Mouse (Mus musculus) midbrain, embryonic 16.5 days (tissue): ENCODE data around the gene Steap3. TPM values are rescaled to one million over a fixed set of nuclear protein-coding genes. Genes with fewer than 3 reads are reported as not detected.
A peak's percentile ranks its signal among the peaks of the same experiment; 100 is the strongest.

ENCODE experiments used
- ATAC-seq: fragments of 200-750 bp; cut with Nextera tagmentation; 2 replicates; pipeline ENCODE4 v1.8.0; 2017; ENCODE audit warnings: moderate TSS enrichment
- H3K27ac ChIP-seq: fragments of 300-500 bp; sonication (generic); 2 replicates; pipeline ENCODE4 v1.5.1; 2014; ENCODE audit warnings: mild to moderate bottlenecking, low read length, mixed read lengths
- H3K27me3 ChIP-seq: fragments of 300-500 bp; sonication (generic); 2 replicates; pipeline ENCODE4 v1.6.1; 2014; ENCODE audit warnings: low read depth, low read length, mixed read lengths; ENCODE audit not compliant: control insufficient read depth, insufficient read depth
- H3K36me3 ChIP-seq: fragments of 300-500 bp; sonication (generic); 2 replicates; pipeline ENCODE4 v1.6.1; 2014; ENCODE audit warnings: mild to moderate bottlenecking, low read length, moderate library complexity, mixed read lengths; ENCODE audit not compliant: control insufficient read depth, insufficient read depth
- H3K4me1 ChIP-seq: fragments of 300-500 bp; sonication (generic); 2 replicates; pipeline ENCODE4 v1.6.1; 2014; ENCODE audit warnings: mild to moderate bottlenecking, low read length, mixed read lengths; ENCODE audit not compliant: control insufficient read depth, insufficient read depth
- H3K4me2 ChIP-seq: fragments of 300-500 bp; sonication (generic); 2 replicates; pipeline ENCODE4 v1.6.1; 2014; ENCODE audit warnings: mild to moderate bottlenecking, low read length, mixed read lengths
- H3K4me3 ChIP-seq: fragments of 300-500 bp; sonication (generic); 2 replicates; pipeline ENCODE4 v1.5.1; 2014; ENCODE audit warnings: low read depth, mild to moderate bottlenecking, low read length, moderate library complexity, mixed read lengths
- H3K9ac ChIP-seq: fragments of 300-500 bp; sonication (generic); 2 replicates; pipeline ENCODE4 v1.6.1; 2014; ENCODE audit warnings: low read depth, low read length, mixed read lengths
- H3K9me3 ChIP-seq: fragments of 300-500 bp; sonication (generic); replicated peaks from 2 replicates; pipeline ENCODE4 v1.6.1; 2014; ENCODE audit warnings: mild to moderate bottlenecking, low read length, mixed read lengths; ENCODE audit not compliant: control insufficient read depth, poor library complexity, severe bottlenecking
- WGBS: fragments of 180-500 bp; shearing (Covaris S2); extraction: QIAGEN DNeasy Blood & Tissue Kit; methylation state at CpG from one replicate; pipeline ENCODE4 v1.1.7; 2014; 5-methylcytosine and 5-hydroxymethylcytosine counted together
- polyA plus RNA-seq: library from polyadenylated mRNA; unstranded; fragments of >200 nt; fragmentation: Nextera tagmentation; extraction: Ambion mirVana; gene quantifications from 2 replicates; pipeline ENCODE4 v1.2.1, GENCODE M21; 2015

Gene Steap3
- polyA plus RNA-seq, 1 experiment from 2014 or later = 3.7 TPM

- Histone ChIP-seq H3K9me3 (no peaks in the 10 kb centered on the region), H3K4me1 (no peaks in the 10 kb centered on the region), H3K9ac (no peak overlapping the region), H3K4me3 (no peak overlapping the region), H3K27ac (no peak overlapping the region), H3K36me3 (no peaks in the 10 kb centered on the region), H3K4me2 (no peak overlapping the region), H3K27me3 (no peaks in the 10 kb centered on the region)
- no peak for ATAC-seq
- 90% methylated on average over 4 of the region's 4 CpGs for WGBS
Measured at GRCm38 (mm10) chr1:120198942-120199341, 73.6 kb downstream of the Steap3 start.

- no peaks in the 10 kb centered on the region for H3K36me3 ChIP-seq
- no peaks in the 10 kb centered on the region for H3K9me3 ChIP-seq
- ATAC-seq = no peak
- no peaks in the 10 kb centered on the region for H3K4me1 ChIP-seq
- H3K9ac ChIP-seq = no peak overlapping the region
- no peak overlapping the region for H3K4me3 ChIP-seq
- 40% methylated on average over 3 of the region's 3 CpGs for WGBS
- no peak overlapping the region for H3K4me2 ChIP-seq
- H3K27ac ChIP-seq = no peak overlapping the region
- H3K27me3 ChIP-seq = no peaks in the 10 kb centered on the region
Measured at GRCm38 (mm10) chr1:120198151-120198550, 74.4 kb downstream of the Steap3 start.

- no peaks in the 10 kb centered on the region for H3K9me3 ChIP-seq
- no peaks in the 10 kb centered on the region for H3K4me1 ChIP-seq
- H3K27me3 ChIP-seq = no peaks in the 10 kb centered on the region
- no peak overlapping the region for H3K4me3 ChIP-seq
- peak; percentile 79 for ATAC-seq
- WGBS = 15% methylated on average over 5 of the region's 5 CpGs
- no peaks in the 10 kb centered on the region for H3K36me3 ChIP-seq
- H3K4me2 ChIP-seq = no peak overlapping the region
- H3K9ac ChIP-seq = no peak overlapping the region
- H3K27ac ChIP-seq = no peak overlapping the region
Measured at GRCm38 (mm10) chr1:120197189-120197588, 75.3 kb downstream of the Steap3 start.

DNA sequence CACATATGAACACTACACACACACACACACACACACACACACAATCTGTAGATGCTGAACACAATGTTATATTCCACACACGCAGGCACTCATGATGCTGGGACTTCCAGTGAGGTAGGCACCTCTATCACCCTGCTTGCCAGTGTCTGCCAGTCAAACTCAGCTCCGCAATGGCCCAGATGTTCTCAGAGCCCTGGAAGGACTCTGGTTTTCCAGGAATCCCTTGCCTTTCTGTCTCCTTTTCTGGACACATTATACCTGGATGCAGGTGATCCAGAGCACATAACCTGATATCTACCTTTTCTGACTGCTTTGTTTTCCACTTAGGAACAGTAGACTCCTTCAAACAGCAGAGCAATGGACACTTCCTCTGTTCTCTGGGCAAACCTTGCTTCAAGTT, 75.8 kb downstream of the Steap3 start:
- no peak overlapping the region for H3K4me3 ChIP-seq
- H3K36me3 ChIP-seq = no peaks in the 10 kb centered on the region
- H3K9ac ChIP-seq = no peak overlapping the region
- H3K27me3 ChIP-seq = no peaks in the 10 kb centered on the region
- no peak for ATAC-seq
- H3K27ac ChIP-seq = no peak overlapping the region
- 95% methylated on average over 2 of the region's 2 CpGs for WGBS
- H3K9me3 ChIP-seq = no peaks in the 10 kb centered on the region
- H3K4me1 ChIP-seq = no peaks in the 10 kb centered on the region
- H3K4me2 ChIP-seq = no peak overlapping the region

DNA sequence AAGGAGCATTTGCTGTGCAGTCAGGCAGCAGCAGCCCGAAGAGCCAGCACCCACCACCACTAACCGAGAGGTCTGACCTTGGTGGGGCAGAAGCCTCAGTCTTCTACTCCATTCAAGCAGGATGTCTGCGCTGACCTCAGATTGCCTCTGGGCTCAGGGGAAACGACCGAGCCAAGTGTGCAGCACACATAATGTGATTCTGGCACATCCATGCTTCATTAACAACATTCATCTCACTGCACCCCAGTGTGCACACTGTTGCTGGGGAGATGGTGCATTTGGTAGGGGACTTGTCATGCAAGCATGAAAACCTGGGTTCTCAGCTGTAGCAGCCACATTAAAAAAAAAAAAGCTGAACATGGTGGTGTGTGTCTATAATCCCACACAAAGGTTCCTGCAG, 76.6 kb downstream of the Steap3 start:
- no peaks in the 10 kb centered on the region for H3K36me3 ChIP-seq
- H3K4me2 ChIP-seq = no peak overlapping the region
- no peak overlapping the region for H3K9ac ChIP-seq
- H3K4me1 ChIP-seq = no peaks in the 10 kb centered on the region
- H3K4me3 ChIP-seq = no peak overlapping the region
- ATAC-seq = no peak
- no peak overlapping the region for H3K27ac ChIP-seq
- H3K9me3 ChIP-seq = no peaks in the 10 kb centered on the region
- no peaks in the 10 kb centered on the region for H3K27me3 ChIP-seq
- WGBS = 48% methylated on average over 5 of the region's 5 CpGs

GRCm38 (mm10) chr1:120193586-120193985, 78.9 kb downstream of the Steap3 start:
- 96% methylated on average over 10 of the region's 10 CpGs for WGBS

GRCm38 (mm10) chr1:120192321-120192720, 80.2 kb downstream of the Steap3 start:
- no peaks in the 10 kb centered on the region for H3K36me3 ChIP-seq
- no peak overlapping the region for H3K4me3 ChIP-seq
- no peaks in the 10 kb centered on the region for H3K9me3 ChIP-seq
- H3K27me3 ChIP-seq = no peaks in the 10 kb centered on the region
- 73% methylated on average over 6 of the region's 6 CpGs for WGBS
- no peak overlapping the region for H3K27ac ChIP-seq
- no peak for ATAC-seq
- no peak overlapping the region for H3K9ac ChIP-seq
- no peak overlapping the region for H3K4me2 ChIP-seq
- no peaks in the 10 kb centered on the region for H3K4me1 ChIP-seq

More at GRCm38 (mm10) chr1:120193586-120193985, 78.9 kb downstream of the Steap3 start:
- Histone ChIP-seq H3K4me2 (no peak overlapping the region), H3K9ac (no peak overlapping the region), H3K4me3 (no peak overlapping the region), H3K27ac (no peak overlapping the region), H3K4me1 (no peaks in the 10 kb centered on the region), H3K27me3 (no peaks in the 10 kb centered on the region), H3K36me3 (no peaks in the 10 kb centered on the region), H3K9me3 (no peaks in the 10 kb centered on the region)
- no peak for ATAC-seq

- Histone ChIP-seq H3K36me3 (no peaks in the 10 kb centered on the region), H3K4me2 (no peak overlapping the region), H3K9me3 (no peaks in the 10 kb centered on the region), H3K27ac (no peak overlapping the region), H3K4me3 (no peak overlapping the region), H3K4me1 (0 out of 2 replicates have a peak, but pooled peaks cover 4% of the 10 kb centered on the region), H3K27me3 (no peaks in the 10 kb centered on the region), H3K9ac (no peak overlapping the region)
- ATAC-seq = no peak
- 85% methylated on average over 6 of the region's 6 CpGs for WGBS
Measured at GRCm38 (mm10) chr1:120190946-120191345, 81.6 kb downstream of the Steap3 start.

DNA sequence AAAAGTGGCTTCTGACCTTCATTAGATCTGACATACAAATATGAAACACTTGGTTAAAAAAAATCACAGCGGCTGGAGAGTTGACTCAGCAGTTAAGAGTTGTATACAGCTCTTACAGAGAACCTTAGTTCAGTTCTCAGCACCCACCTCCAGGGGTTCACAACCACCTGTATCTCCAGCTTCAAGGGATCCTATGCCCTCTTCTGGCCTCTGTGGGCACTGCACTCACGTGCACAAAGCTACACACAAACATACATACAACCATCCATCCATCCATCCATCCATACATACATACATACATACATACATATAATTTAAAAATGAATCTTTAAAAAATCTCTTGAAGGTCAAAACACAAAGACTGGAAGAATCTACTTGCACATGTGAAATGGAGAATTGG, 82.2 kb downstream of the Steap3 start:
- Histone ChIP-seq H3K4me2 (no peak overlapping the region), H3K27ac (no peak overlapping the region), H3K4me1 (0 out of 2 replicates have a peak, but pooled peaks cover 4% of the 10 kb centered on the region), H3K9ac (no peak overlapping the region), H3K36me3 (no peaks in the 10 kb centered on the region), H3K9me3 (no peaks in the 10 kb centered on the region), H3K4me3 (no peak overlapping the region), H3K27me3 (no peaks in the 10 kb centered on the region)
- ATAC-seq = no peak
- WGBS = 94% methylated on average over 2 of the region's 2 CpGs
